Mouse (Mus musculus) stomach, postnatal 0 days (tissue): ENCODE data around the gene Cdca4. TPM values are rescaled to one million over a fixed set of nuclear protein-coding genes. Genes with fewer than 3 reads are reported as not detected.

ENCODE experiments used
- ATAC-seq: fragments of 200-750 bp; cut with Nextera tagmentation; 2 replicates; pipeline ENCODE4 v1.8.0; 2017; ENCODE audit not compliant: low FRiP score, low TSS enrichment
- DNase-seq: peaks from one replicate; pipeline ENCODE4 v3.0.0-alpha.2; 2016; ENCODE audit warnings: low spot score
- H3K27ac ChIP-seq: fragments of 300-500 bp; sonication (generic); replicated peaks from 2 replicates; pipeline ENCODE4 v1.5.1; 2014; ENCODE audit warnings: mild to moderate bottlenecking, control low read depth
- H3K27me3 ChIP-seq: fragments of 300-500 bp; sonication (generic); 2 replicates; pipeline ENCODE4 v1.6.1; 2014; ENCODE audit warnings: low read length; ENCODE audit not compliant: control insufficient read depth, insufficient read depth
- H3K36me3 ChIP-seq: fragments of 300-500 bp; sonication (generic); 2 replicates; pipeline ENCODE4 v1.6.1; 2014; ENCODE audit warnings: low read length, mixed read lengths; ENCODE audit not compliant: control insufficient read depth, insufficient read depth
- H3K4me1 ChIP-seq: fragments of 300-500 bp; sonication (generic); replicated peaks from 2 replicates; pipeline ENCODE4 v1.6.1; 2014; ENCODE audit warnings: antibody characterized with exemption; ENCODE audit not compliant: control insufficient read depth, insufficient read depth
- H3K4me2 ChIP-seq: fragments of 300-500 bp; sonication (generic); replicated peaks from 2 replicates; pipeline ENCODE4 v1.6.1; 2014; ENCODE audit warnings: low read depth, mild to moderate bottlenecking, control low read depth, moderate library complexity
- H3K4me3 ChIP-seq: fragments of 300-500 bp; sonication (generic); 2 replicates; pipeline ENCODE4 v1.5.1; 2014; ENCODE audit warnings: low read depth, low read length, control low read depth
- H3K9ac ChIP-seq: fragments of 300-500 bp; sonication (generic); 2 replicates; pipeline ENCODE4 v1.6.1; 2014; ENCODE audit warnings: mild to moderate bottlenecking, low read length, control low read depth, mixed read lengths
- H3K9me3 ChIP-seq: fragments of 300-500 bp; sonication (generic); 2 replicates; pipeline ENCODE4 v1.6.1; 2016; ENCODE audit warnings: low read length; ENCODE audit not compliant: control insufficient read depth
- CTCF ChIP-seq: IDR thresholded peaks from 2 replicates; pipeline ENCODE4 v1.5.1; 2016; ENCODE audit warnings: antibody characterized with exemption, low read depth, mild to moderate bottlenecking, moderate library complexity
- EP300 ChIP-seq: optimal IDR thresholded peaks from 2 replicates; pipeline ENCODE3; 2016; ENCODE audit warnings: antibody characterized with exemption
- WGBS: fragments of 180-500 bp; shearing (Covaris S2); extraction: QIAGEN DNeasy Blood & Tissue Kit; methylation state at CpG from one replicate; pipeline ENCODE4 v1.1.7; 2014; 5-methylcytosine and 5-hydroxymethylcytosine counted together
- polyA plus RNA-seq: library from polyadenylated mRNA; unstranded; fragments of >200 nt; fragmentation: Nextera tagmentation; extraction: Ambion mirVana; gene quantifications from 2 replicates; pipeline ENCODE4 v1.2.1, GENCODE M21; 2015

Gene Cdca4
- polyA plus RNA-seq, 1 experiment from 2014 or later = 41.6 TPM

DNA sequence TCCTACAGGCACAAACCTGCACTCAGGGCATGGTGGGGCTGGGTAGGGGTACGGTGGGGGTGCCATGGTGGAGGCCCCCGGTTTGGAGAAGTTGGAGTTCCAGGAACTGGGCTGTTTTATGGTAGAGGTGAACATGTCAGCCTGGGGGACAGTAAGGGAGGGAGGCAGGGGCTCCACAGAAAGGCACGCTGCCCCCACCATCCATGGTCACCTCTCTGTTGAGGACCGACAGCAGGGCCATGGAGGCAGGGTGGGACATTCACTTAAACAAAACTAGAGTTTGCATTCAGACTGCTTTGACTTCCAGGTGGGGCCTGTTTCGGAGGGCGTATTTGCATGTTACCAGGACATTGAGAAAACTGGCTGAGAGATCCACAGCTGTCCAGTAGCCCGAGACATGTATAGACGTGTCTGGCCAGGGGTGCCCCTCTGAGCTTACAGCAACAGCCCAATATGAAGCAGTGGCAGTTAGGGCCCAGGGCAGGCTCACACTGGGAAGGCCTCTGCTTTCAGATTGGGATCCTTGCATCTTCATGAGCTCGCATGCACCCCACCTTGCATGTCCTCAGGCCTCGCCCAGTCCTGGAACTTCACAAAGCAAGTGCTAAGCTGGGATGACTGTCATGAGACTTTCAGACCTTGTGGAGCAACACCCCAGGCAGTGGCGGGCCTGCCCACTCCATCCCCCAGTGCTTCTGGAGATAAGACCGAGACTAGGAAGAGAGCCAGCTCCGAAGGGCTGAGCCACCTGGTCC, 35.4 kb downstream of the Cdca4 start:
- no peaks in the 10 kb centered on the region for H3K36me3 ChIP-seq
- DNase-seq (peak; percentile 68), ATAC-seq (peak; percentile 21)
- H3K4me2 ChIP-seq = peak overlapping the region; percentile 37
- 51% methylated on average over 13 of the region's 13 CpGs for WGBS
- peak overlapping the region; percentile 2 for H3K9ac ChIP-seq
- peak overlapping the region; percentile 82 for H3K27ac ChIP-seq
- no peaks in the 10 kb centered on the region for H3K9me3 ChIP-seq
- no peak for TF ChIP-seq CTCF
- TF ChIP-seq EP300 = no peak
- no peak overlapping the region for H3K4me3 ChIP-seq
- peaks cover 19% of the 10 kb centered on the region for H3K4me1 ChIP-seq
- no peaks in the 10 kb centered on the region for H3K27me3 ChIP-seq

DNA sequence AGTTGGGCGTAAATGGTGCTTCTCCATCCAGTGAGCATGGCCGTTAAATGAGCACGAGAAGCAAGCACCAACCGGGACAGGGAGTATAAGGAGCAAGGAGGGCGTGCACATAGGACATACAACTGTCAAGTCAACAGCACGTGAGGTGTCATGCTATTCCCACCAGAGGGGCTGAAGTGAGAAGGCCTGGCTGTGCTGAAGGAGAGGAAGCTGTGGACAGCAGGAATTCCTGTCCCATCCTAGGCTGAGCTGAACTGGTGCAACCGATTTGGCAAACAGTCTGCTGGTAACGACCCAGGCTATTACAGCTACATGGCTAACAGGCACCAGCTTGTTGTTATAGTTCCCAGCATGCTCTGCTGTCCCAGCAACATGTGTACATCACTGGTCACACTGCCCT, 38.2 kb downstream of the Cdca4 start:
- DNase-seq (no peak), ATAC-seq (no peak)
- Histone ChIP-seq H3K36me3 (no peaks in the 10 kb centered on the region), H3K4me3 (no peak overlapping the region), H3K9me3 (no peaks in the 10 kb centered on the region), H3K27ac (no peak overlapping the region), H3K4me1 (peaks cover 9% of the 10 kb centered on the region; the same call in 1 of the 2 replicates), H3K4me2 (no peak overlapping the region), H3K9ac (no peak overlapping the region), H3K27me3 (no peaks in the 10 kb centered on the region)
- 57% methylated on average over 8 of the region's 8 CpGs for WGBS
- TF ChIP-seq EP300 (no peak), CTCF (no peak)

DNA sequence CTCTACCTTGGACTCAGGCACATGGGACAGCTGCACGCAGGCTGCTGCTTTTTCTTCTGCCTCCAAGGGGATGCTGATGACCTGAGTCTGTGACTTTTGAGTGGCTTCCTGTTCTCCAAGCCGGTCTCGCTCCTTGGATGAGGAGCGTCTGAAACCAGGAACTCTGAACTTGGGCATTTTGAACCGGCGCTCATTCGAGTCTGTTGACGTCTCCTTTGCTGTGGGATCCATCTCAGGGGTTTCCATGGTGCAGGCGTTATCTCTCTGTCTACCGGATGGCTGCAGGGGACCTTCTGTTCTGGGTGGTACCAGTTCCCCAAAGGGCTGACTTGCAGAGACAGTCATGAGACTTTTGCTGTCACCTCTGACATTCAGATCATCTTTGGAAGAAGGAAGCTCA, 54.7 kb downstream of the Cdca4 start:
- no peak for TF ChIP-seq CTCF
- TF ChIP-seq EP300 = no peak
- Histone ChIP-seq H3K4me1 (no peaks in the 10 kb centered on the region), H3K9ac (no peak overlapping the region), H3K4me2 (no peak overlapping the region), H3K27ac (no peak overlapping the region), H3K27me3 (no peaks in the 10 kb centered on the region), H3K36me3 (no peaks in the 10 kb centered on the region), H3K9me3 (no peaks in the 10 kb centered on the region), H3K4me3 (no peak overlapping the region)
- DNase-seq (no peak), ATAC-seq (no peak)
- WGBS = 91% methylated on average over 10 of the region's 10 CpGs

DNA sequence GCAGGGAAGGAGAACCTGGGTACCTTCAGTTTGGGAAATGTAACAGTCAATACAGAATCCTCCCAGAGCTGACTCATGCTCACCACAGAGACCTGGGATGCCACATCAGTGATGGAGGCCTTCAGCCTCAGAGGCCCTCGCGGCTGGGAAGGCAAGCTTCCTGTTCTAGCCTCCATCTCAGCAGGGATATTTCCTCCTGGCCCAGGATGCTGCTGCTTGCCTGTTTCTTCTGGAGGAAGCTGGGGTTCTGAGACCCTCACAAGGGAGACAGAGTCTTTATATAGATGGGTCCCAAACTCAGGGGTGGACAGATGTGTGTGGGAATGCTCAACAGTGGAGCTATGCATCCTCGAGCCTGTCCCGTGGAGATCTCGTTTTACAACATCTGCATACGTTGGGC, 55.2 kb downstream of the Cdca4 start:
- no peak overlapping the region for H3K4me3 ChIP-seq
- no peaks in the 10 kb centered on the region for H3K9me3 ChIP-seq
- H3K27me3 ChIP-seq = no peaks in the 10 kb centered on the region
- H3K27ac ChIP-seq = no peak overlapping the region
- no peak overlapping the region for H3K9ac ChIP-seq
- ATAC-seq = no peak
- TF ChIP-seq CTCF (no peak), EP300 (no peak)
- 73% methylated on average over 6 of the region's 6 CpGs for WGBS
- no peaks in the 10 kb centered on the region for H3K36me3 ChIP-seq
- DNase-seq = no peak
- no peak overlapping the region for H3K4me2 ChIP-seq
- H3K4me1 ChIP-seq = no peaks in the 10 kb centered on the region

DNA sequence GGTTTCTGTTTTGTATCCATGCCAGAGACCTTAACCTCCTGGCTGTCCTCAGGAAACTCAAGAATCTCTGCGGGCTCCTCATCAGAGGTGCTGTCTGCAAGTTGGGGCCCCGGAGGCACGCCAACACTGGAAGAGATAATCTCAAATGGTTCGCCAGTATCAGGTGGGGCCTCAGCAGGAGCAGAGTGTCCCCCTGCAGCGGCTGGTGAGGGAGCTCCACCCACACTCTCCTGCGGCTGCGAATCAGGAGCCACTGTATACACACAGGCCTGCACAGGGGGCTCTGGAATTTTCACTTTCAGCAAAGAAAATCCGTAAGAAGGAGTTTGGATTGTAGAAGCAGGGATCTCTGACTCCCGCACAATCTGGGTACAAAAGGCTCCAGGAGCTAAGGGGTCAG, 55.9 kb downstream of the Cdca4 start:
- H3K4me1 ChIP-seq = no peaks in the 10 kb centered on the region
- no peak for ATAC-seq
- no peak overlapping the region for H3K9ac ChIP-seq
- H3K9me3 ChIP-seq = no peaks in the 10 kb centered on the region
- H3K27me3 ChIP-seq = no peaks in the 10 kb centered on the region
- 34% methylated on average over 9 of the region's 9 CpGs for WGBS
- DNase-seq = no peak
- no peak overlapping the region for H3K27ac ChIP-seq
- no peaks in the 10 kb centered on the region for H3K36me3 ChIP-seq
- no peak overlapping the region for H3K4me2 ChIP-seq
- TF ChIP-seq CTCF = no peak
- no peak for TF ChIP-seq EP300
- H3K4me3 ChIP-seq = no peak overlapping the region

DNA sequence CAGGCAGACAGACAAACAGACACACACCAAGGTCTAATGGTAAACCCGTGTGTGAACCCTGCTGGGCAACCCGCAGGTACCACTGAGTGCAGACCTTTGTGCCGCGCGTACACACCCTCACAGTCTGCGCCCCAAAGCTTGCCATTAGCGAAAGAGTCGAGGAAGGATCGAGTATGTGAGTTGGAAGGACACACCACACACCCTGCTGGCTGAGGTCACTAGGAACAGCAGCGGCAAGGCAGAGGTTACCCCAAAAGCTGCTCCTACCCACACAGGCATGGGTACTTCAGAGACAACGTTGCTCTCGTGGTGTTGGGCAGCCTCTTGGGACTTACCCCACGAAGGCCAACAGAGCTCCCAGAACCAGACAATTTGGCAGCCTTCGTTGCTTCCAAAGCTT, 56.9 kb downstream of the Cdca4 start:
- H3K36me3 ChIP-seq = no peaks in the 10 kb centered on the region
- no peak overlapping the region for H3K9ac ChIP-seq
- TF ChIP-seq EP300 (no peak), CTCF (no peak)
- ATAC-seq = no peak; the same call in 1 of the 2 replicates
- H3K27me3 ChIP-seq = no peaks in the 10 kb centered on the region
- H3K4me2 ChIP-seq = no peak overlapping the region
- no peaks in the 10 kb centered on the region for H3K9me3 ChIP-seq
- H3K4me3 ChIP-seq = no peak overlapping the region
- DNase-seq = no peak
- no peaks in the 10 kb centered on the region for H3K4me1 ChIP-seq
- H3K27ac ChIP-seq = no peak overlapping the region
- WGBS = 93% methylated on average over 14 of the region's 14 CpGs
